Mouse (Mus musculus): ENCODE results near the gene Vmn2r21. TPM values are rescaled to one million over a fixed set of nuclear protein-coding genes. Genes with fewer than 3 reads are reported as not detected.

Vmn2r21 gene
- not detected in 2 replicates for polyA plus RNA-seq (2021; fragmentation: Nextera tagmentation)
- long read RNA-seq, experiment 1 = 0 reads
- long read RNA-seq, experiment 2 = 0 reads

GRCm38 (mm10) chr6:123533306-123533705 is at the start of gene Vmn2r21:
Vmn2r21 (minus strand) TSS chr6:123533406.

Other genes starting within 250 kb of the Vmn2r21 start
- not detected in 2 replicates for gene Clec4e, start 243.5 kb downstream of the Vmn2r21 start, polyA plus RNA-seq (2021; fragmentation: Nextera tagmentation)
- gene Vmn2r19, start 225.1 kb downstream of the Vmn2r21 start, polyA plus RNA-seq (2021; fragmentation: Nextera tagmentation) = not detected in 2 replicates
- not detected in 2 replicates for gene Vmn2r20, start 115.3 kb downstream of the Vmn2r21 start, polyA plus RNA-seq (2021; fragmentation: Nextera tagmentation)
- not detected in 2 replicates for gene Vmn2r22, start 117.3 kb upstream of the Vmn2r21 start, polyA plus RNA-seq (2021; fragmentation: Nextera tagmentation)
- 0.03 TPM in 1 of 2 replicates, not detected in the other for gene Vmn2r23, start 169.3 kb upstream of the Vmn2r21 start, polyA plus RNA-seq (2021; fragmentation: Nextera tagmentation)
- not detected in 2 replicates for gene Vmn2r24, start 245.5 kb upstream of the Vmn2r21 start, polyA plus RNA-seq (2021; fragmentation: Nextera tagmentation)

Measured in left cerebral cortex, adult 6 months (tissue).